Mouse (Mus musculus) kidney, postnatal 14 days (tissue): ENCODE data around the gene Scnn1b.
A peak's percentile ranks its signal among the peaks of the same experiment; 100 is the strongest.

ENCODE experiments used
- DNase-seq: peaks from one replicate; pipeline ENCODE4 v3.0.0; 2022; ENCODE audit warnings: mixed read lengths

The Scnn1b gene

DNA sequence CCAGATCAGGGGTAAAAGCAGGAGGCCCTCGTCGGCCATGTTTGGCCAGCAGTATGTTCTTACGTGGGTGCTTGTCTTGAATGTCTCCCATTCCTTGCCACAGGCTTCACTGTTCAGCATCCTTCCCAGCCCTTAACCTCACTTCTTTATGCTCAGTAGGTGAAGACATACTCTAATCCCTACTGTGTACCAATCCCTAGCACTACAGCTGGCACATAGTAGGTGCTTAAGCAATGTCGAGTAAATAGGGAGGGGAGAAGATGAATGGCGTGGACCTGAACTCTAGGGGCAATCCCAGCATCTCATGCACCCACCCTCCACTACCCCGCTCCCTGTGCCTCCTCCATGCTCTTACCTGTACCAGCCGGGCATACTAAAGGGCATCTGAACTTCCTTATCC is 59.5 kb downstream of the Scnn1b start:
- DNase-seq, result no peak

DNA sequence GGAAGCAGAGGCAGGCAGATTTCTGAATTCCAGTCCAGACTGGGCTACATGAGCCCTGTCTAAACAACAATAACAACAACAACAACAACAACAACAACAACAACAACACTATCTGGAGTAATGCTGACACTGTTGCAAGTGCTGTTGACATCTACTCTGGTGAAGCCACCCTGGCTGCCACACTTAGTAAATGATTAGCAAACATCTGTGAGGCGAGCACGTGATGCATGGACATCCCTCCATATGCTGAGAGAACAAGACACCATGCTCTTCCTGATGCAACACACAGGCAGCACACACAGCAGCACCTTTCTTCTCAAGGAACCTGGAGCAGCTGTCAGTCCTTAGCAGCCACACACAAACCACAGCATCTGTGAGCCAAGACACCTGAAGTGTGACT is 63.0 kb downstream of the Scnn1b start:
- no peak for DNase-seq

DNA sequence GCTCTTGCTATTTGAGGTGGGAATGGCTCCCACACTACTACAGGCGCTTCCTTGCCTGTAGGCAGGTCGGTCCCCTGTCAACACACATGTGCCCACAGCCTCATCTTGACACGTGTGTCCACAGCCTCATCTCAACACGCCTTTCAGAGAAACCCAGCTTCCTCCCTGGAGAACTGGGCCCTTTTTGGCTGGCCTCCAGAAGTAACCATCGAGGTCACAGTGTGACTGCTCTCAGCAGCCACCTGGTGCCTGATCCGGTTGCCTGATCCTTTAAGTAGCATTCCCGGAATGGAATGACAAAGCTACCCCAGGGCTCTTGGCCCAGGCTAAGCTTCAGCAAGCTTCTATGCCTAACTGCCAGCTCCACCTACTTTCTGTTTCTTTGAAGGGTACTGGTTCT is 66.4 kb downstream of the Scnn1b start:
- peak; percentile 54 for DNase-seq

DNA sequence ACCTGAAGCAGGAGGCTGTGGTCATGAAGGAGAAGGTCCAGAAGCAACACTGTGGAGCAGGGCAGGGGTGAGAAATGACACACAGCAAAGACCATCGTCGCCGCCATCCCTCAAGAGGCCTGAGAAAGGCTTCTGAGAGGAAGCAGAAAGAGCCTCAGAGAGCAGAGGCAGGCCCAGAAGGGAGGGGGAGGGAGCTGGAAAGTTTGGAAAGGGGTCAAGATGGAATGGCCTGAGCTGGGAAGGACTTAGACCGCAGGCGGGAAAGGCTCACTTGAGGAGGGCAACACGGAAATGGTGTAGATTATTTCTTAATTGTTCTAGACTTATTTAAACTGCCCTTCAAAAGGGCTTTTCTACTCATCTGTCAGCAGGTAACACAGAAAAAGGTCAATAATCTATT is 68.8 kb downstream of the Scnn1b start:
- no peak for DNase-seq

DNA sequence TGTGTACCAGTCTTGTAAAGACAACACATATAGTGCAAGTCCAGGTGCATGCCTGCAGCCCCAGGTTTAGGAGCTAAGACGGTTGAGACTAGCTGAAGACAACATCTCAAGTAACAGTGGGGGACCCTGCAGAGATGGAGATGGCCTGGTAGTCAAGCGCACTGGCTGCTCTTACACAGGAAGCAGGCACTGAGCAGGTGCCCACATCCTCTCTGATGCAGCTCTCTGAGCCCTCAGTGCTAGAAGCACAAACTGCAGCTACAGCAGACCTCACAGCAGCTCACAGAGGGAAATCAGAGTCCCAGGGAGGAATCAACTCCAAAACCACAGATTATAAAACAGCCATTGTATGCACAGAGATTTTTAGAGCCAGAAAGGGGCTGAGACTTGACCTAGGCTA is 69.5 kb downstream of the Scnn1b start:
- no peak for DNase-seq

DNA sequence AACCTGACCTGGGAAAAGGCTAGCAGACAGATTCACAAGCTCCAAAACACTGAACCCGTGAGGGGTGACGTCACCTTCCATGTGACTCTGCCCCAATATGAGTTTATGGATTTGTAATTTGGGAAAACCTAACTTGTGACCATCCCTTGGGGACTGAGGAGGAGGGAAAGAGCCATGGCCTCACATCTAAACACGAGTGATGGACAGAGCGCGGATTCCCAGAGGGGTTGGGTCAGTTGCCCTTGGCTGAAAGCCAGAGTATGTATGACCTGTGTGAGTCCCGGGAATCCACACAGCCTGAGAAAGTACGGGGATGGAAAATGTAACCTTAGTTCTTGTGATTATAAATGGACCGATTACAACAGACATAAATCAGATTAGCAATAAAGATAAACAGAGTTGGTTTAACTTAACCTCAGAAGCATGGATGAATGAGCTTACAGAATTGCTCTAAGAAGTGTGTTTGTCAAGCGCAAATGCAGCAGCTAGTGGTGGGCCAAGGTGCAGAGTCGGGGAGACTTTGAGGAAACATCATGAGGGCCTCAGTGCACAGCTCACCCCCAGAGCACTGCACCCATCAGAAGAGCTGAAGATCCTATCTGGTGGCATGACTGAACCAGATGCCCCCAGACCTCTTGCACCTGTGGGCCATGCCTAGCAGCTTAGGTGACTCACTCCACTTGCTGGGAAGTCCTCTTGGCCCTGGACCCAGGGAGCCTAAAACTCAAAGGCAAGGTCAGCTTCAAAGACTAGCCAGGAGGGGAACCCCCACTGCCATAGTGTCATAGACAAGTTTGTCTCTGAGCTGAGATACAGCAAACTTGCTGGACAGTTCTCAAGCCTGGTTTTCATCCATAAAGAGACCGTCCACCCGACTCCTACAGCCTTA is 71.3 kb downstream of the Scnn1b start:
- DNase-seq, result peak; percentile 76

DNA sequence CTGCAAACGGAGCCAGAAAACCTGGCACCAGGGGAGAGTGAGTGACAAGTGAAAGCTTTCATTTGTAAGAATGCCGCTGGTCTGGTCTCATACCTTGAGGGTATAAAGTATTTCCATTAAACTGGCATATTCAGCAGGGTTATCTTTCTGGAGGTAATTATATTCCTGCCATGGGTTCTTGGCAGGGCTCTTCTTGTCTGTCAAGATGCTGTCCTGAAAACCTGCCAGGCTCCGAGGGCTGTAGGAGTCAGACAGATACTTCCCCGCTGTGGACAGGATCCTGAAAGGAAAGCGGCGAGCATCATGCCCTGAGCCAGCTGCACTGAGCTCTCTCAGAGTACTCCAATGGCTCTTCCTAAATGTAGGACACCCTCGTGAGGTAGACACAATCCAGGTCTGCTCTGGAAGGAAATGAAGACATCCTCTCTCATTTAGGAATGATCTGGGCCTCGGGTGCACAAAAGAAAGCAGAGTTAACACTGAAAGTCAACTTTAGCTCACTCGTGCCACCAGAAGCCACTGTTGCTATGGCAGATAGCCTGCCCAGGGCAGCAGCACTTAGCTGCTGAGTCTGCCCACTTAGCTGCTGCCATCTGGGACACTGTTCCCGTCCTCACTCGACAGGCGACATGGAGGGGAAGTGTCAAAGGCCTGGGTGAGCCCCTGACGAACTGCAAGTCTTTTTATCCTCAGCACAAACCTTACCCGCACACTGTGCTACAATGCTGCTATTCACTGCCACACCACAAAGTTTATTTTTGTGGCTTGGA is 72.2 kb downstream of the Scnn1b start:
- no peak for DNase-seq

DNA sequence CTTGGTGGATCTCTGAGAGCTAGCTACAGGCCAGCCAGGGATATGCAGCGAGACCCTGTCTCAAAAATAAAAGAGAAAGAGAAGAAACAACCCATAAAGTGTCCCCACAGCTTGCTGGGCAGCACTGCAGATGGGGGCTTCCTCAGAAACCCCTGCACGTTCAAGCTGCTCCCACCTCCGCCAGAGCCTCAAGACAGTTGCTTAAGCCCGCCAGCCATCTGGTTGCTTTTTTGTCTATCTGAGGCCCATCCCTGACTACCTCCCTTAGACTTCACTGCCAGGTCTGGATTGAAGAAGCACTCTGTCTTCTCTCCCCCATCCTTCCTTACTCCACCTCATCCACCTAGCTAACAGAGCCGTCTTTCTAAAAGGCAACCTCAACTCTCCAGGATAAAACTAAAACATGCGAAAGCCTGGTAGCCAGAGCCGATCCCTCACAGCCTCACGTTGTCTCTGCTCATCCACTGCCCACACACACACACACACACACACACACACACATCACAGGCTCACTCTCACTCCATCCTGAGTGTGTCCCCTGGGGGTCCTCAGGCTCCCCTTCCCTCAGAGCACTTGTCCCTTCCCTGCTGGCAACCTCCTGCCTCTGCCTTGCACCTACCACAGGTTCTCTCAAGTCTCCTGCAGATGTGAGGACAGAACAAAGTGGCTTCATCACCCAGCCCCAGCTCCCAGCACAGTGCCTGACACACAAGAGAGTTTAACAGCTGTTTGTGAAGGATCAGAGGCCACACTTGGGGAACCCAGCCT is 73.5 kb downstream of the Scnn1b start:
- DNase-seq, result no peak

DNA sequence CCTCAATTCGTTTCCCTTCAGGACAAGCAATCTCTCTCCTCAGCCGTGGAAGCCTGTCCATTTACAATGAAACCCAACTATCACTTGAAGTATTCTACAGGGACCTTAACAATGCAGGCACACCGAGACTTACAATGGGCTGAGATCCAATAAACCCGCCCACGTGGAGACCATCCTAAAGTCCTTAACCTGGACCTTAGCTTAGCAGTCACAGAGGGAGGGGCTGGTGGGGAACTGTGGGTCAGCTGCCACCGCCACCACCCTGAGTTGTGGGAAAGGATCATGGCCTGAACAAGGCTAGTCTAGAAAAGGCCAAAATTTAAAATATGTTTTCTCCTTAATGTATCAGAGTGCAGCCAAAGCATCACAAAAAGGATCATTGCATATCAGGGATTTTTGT is 74.4 kb downstream of the Scnn1b start:
- DNase-seq, result no peak

DNA sequence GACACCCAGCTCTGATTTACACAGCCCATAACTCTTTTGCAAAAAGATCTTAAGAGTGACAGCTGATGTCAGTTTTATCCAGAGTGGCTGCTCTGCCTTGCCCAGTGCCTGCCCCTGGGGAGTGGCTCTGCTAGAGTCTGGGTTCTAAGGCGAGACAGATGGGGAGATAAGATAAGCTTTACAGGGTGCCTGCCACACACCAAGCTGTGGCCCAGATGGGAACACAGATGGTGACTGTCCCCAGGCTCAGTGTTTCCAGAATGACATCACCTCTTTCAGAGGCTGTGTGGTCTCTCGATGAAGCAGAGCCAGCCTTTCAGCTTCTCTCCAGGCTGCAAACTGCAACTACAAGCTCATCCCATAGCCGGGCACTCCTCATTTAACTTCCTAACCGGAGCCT is 74.9 kb downstream of the Scnn1b start:
- no peak for DNase-seq

DNA sequence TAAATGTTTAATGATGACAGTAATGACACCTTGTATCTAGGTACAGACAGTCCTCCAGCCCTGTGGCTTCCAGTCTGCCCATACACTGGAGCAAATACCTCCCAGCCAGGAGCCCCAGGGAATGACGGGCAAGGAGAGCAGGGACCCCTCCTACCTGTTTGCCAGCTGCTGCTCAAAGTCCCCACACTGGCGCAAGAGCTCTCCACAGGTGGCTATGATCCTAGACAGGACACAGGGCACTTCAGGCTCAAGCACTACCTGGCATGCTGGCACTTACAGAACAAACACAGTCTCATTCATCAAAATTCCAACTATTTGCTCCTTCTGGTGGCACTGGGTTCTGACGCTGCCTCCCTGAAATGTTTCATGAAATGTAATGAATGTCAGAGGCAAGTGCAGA is 76.2 kb downstream of the Scnn1b start:
- DNase-seq, result peak; percentile 27

DNA sequence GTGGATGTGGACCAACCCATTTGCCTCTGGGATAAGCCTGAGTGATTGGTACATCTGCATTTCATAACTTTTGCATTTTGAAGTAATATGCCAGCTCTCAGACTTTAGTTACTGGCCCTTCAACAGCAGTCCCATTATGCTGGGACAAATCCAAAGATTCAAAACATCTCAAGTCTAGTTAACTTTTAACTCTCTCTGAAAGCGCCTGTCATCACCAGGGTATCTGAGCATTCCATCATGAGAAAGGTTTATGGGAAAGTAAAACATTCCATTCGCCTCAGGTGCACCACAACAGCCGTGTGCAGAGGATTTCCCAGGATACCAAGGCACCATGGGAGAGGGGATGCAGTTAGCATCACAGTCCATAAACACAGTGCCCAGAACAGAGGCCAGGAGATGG is 76.8 kb downstream of the Scnn1b start:
- DNase-seq, result peak; percentile 23

DNA sequence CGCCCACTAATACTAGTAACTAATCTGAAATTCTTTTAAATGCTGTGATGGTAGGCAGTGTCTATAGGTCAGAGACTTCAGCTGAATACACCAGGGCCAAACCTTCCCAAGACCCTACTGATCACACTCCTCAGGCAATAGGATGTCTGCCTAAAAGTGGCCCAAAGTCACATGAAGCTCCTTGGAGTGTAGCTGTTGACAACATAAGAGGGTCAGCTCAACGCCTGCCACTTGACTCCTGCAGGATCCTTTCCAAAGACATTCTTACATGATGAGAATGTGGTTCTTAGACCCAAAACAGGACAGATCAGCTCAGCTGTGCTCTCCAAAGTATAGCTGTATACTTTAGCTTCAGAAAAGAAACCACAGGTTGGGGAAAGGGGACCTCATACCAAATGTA is 77.5 kb downstream of the Scnn1b start:
- no peak for DNase-seq

DNA sequence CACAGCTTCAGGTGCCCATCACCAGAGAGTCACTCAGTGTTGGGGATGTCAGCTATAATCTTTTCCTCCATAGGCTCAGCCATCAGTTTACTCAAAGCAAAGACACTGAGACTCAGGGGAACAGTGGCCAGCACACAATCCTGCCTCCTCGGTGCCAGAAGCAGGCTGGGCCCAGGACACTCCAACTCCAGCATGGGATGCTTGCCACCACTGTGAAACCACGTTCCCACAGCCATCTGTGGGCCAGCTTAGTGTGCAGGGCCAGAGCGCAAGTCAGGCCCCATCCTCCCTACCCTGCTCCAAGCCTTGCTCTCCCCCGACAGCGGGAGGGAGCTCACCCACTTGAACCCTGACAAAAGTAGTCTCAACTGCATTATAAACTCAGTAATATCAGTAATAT is 81.4 kb downstream of the Scnn1b start:
- no peak for DNase-seq

DNA sequence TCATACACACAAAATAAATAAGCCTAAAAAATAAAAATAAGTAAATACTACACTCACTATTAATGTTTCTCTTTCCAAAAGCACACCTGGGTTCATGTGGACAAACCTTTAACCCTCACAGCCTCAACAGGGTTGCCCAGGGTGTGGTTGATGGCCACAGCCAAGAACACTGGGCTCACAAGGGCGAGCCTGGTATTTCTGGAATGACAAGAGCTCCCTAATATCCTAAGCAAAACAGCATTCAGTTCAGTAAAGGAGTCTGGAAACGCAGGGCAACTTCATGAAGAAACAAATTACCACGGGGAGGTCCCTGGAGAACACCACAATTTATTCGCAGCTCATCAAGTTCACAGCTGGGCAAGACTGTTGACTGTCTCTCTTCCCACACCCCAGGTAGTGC is 82.7 kb downstream of the Scnn1b start:
- no peak for DNase-seq

DNA sequence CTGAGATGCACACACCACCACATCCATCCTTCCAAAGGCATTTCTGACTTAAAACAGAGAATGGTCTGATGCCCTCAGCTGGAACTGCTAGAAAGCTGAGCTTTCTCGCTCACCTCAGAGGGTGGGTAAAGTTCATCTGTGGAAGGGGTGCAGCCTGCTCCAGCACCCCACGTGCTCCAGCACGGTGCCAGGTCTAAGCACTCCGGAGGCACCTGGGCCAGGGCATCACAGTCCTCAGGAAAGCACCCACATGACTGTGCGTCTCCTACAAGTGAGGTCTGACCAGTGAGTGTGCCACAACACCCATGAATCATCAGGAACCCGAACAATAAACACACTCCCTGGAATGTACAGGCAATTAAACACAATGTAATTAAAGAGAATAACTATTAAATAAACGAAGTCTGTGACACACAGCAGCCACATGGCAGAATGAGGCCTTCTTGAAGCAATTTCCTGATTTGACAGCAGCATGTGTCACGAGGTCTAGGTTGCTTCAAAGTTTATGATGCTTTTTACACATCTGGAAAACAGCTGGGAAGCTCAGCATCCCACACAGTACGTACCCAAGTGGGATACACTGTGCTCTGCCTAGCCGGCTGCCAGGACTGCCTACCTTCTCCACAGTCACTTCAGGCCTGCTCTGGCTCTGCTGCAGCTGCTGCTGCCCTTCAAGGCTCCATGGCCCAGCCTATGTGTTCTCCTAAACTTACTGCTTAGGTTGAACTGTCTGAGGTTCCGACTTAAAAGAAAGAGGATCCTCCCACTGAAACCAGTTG is 90.2 kb downstream of the Scnn1b start:
- peak; percentile 30 for DNase-seq

DNA sequence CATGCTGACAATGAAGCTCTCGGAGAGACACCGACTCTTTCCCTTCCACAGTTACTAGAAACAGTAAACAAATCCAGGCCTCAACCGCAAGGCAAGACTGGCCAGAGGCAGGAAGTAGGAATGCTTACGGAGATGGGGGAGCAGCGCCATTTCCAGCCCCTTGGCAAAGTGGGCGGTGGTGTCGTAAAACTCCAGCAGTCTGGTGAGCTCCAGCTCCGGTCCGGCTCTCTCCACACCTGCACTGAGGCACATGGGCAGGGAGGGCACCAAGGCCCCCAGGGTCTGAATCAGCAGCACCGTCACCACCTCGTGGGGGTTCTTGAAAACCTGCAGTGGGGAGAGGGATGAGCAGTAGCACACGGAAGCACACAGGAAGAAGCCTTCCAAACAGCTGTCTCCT is 91.0 kb downstream of the Scnn1b start:
- no peak for DNase-seq

DNA sequence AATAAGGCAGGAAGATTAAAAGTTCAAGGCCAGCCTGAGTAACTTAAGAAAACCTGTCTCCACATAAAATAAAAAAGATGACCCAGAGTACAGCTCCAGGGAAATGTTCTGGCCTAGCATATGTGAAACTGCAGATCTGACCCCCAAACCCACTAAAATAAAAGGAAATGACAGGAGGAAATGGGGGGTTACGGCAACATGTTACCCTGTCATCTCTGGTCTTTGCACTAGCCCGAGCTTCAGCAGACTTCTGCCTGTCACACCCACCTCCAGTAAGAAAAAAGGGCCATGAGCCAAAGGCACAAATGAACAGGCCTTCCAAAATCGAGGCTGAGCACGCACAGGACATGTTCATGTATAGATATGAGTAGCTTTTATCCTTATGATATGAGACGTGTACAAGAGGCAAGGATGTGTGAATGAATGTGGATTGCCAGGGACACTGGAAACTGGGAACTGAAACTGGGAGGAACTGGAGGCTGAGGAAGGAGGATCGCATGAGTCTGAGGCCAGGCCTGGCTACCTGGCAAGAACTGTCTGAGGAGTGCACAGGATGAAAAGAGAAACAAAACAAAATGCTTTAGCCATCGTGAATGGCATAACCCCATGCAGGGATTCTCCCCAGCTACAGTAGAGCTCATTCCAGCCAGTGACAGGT is 97.2 kb downstream of the Scnn1b start:
- no peak for DNase-seq

DNA sequence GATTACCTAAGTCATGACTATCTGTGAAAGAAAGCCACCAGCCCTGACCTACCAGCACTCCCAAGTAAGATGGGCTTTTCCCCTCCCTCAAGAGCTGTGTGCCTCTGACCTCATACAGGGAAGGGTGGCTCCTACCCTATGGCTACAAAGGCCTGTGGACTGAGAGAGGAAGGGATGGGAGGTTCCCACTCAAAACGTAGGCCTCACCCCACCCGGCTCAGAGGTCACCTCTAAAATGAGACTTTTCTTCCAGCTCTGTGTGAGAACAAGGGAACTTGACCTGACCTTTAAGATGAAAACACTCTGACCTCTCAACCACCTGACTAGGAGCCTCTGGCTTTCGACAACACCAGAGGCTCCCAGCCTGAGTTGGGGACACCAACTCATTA is 97.7 kb downstream of the Scnn1b start:
- no peak for DNase-seq

DNA sequence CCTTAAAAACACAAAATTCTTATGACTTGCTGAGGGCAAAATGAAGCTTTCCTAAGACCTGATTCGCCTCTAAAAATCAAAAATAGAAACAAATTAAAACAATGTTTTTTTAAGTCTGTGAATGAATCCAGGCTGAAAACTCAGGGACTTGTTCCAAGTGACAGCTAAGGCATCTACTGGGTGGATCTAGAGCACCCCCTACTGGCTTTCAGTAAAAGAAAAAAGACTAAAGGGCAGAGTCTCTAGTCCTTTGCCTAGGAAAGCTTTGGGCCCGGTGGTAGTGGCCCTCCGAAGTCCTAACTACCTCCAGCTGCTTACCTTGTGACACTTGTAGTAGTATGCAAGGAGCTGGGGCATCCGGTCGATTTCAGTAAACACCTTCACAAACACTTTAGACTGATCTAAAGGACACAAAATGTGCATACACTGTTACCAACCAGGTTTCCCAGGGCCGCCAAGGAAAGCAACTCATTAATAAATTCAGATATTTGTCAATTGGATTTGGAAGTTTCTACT is 99.1 kb downstream of the Scnn1b start:
- peak; percentile 64 for DNase-seq

DNA sequence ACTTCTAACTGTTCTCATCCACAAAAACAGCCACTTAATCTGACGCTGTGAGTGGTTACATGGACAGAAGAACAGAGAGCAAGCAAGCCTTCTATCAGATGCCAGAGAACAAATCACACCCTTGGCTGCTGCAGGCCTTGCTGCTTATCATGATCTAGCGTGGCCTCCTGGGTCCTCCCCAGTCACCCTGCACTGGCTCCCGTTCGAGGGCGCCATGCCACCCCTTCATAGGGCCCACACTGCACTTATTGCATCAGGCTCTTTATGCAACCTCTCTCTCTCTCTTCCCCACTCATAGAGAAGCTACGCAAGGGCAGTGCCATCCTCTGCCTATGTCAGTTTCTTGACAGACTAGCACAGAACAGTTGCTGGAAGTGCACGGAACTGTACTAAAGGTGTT is 101.3 kb downstream of the Scnn1b start:
- no peak for DNase-seq
